Mouse (Mus musculus) bone marrow macrophage, adult 2 months (primary cell): Measurements from ENCODE around the gene Parp3.

Source experiments
- CTCF ChIP-seq: IDR thresholded peaks from 2 replicates; pipeline ENCODE4 v1.5.1; 2012; ENCODE audit warnings: low read depth, mild to moderate bottlenecking, low read length, moderate library complexity
- POLR2A ChIP-seq: IDR thresholded peaks from 2 replicates; pipeline ENCODE4 v1.6.1; 2012; ENCODE audit warnings: mild to moderate bottlenecking, low read depth, low read length, borderline replicate concordance

DNA sequence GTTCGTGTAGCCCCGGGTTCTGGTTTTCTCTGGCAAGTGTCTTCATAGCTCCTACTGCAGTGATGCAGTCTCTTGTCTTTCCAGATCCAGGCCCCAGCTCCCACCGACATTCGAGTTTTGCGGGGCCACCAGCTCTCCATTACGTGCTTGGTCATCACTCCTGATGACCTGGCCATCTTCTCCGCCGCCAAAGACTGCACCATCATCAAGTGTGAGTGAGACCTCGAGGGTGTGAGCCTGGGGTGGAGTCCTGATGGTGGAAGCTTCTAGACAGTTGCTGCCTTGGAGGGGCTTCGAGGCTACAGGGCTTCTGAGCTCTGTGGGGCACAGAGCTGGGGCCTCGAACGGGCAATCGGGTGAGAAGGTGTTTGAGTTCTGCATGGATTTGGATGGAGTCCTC lies 4.9 kb upstream of the Parp3 start:
- no peak for TF ChIP-seq CTCF
- TF ChIP-seq POLR2A = no peak
